Mouse (Mus musculus): Measurements from ENCODE around the gene Comt. TPM values are rescaled to one million over a fixed set of nuclear protein-coding genes. Genes with fewer than 3 reads are reported as not detected.

The Comt gene
- polyA plus RNA-seq, 1 experiment from 2014 or later: 60.8 TPM

DNA sequence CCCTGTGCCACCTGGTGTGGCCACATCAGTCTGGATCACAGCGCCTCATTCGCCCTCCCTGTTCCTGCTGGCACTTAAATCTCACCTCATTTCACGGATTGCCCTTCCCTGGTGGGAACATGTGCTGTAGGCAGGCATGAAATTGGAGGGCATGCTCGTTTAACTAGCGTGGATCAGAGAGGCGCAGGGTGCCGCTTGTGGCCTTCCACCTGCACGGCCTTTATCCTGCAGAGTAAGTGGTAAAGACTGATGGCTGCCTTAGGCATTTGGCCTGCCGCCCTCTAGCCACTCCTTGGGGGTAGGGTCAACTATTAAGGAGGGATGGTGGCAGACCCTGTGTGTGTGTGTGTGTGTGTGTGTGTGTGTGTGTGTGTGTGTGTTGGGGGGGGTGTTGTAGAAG, 35.4 kb upstream of the Comt start:
- 43% methylated on average over 9 of the region's 9 CpGs for WGBS
- ATAC-seq (ENCODE audit: insufficient read depth, low FRiP score, low TSS enrichment) (no peak), DNase-seq (ENCODE audit: low spot score) (no peak)
- Histone ChIP-seq H3K9me3 (ENCODE audit: control insufficient read depth, low read length) (no peaks in the 10 kb centered on the region), H3K4me3 (ENCODE audit: low read depth, low read length) (no peak overlapping the region), H3K4me2 (ENCODE audit: low read depth) (no peak overlapping the region), H3K27me3 (ENCODE audit: control insufficient read depth, insufficient read depth, low read length) (no peaks in the 10 kb centered on the region), H3K9ac (ENCODE audit: low read length) (no peak overlapping the region), H3K36me3 (ENCODE audit: control insufficient read depth, insufficient read depth, low read length) (no peaks in the 10 kb centered on the region), H3K4me1 (ENCODE audit: control insufficient read depth, insufficient read depth, low read length) (peaks cover 12% of the 10 kb centered on the region), H3K27ac (ENCODE audit: low read depth, low read length) (no peak overlapping the region)

GRCm38 (mm10) chr16:18460826-18461225, 34.2 kb upstream of the Comt start:
- no peak for ATAC-seq (ENCODE audit: insufficient read depth, low FRiP score, low TSS enrichment)
- WGBS: 91% methylated on average over 3 of the region's 3 CpGs
- H3K9me3 ChIP-seq (ENCODE audit: control insufficient read depth, low read length): no peaks in the 10 kb centered on the region
- no peak overlapping the region for H3K27ac ChIP-seq (ENCODE audit: low read depth, low read length)
- H3K4me2 ChIP-seq (ENCODE audit: low read depth): no peak overlapping the region
- no peaks in the 10 kb centered on the region for H3K27me3 ChIP-seq (ENCODE audit: control insufficient read depth, insufficient read depth, low read length)
- no peak for DNase-seq (ENCODE audit: low spot score)
- peaks cover 12% of the 10 kb centered on the region for H3K4me1 ChIP-seq (ENCODE audit: control insufficient read depth, insufficient read depth, low read length)
- H3K4me3 ChIP-seq (ENCODE audit: low read depth, low read length): no peak overlapping the region
- H3K9ac ChIP-seq (ENCODE audit: low read length): no peak overlapping the region
- no peaks in the 10 kb centered on the region for H3K36me3 ChIP-seq (ENCODE audit: control insufficient read depth, insufficient read depth, low read length)

- H3K9me3 ChIP-seq (ENCODE audit: control insufficient read depth, low read length): no peaks in the 10 kb centered on the region
- H3K4me1 ChIP-seq (ENCODE audit: control insufficient read depth, insufficient read depth, low read length): peaks cover 12% of the 10 kb centered on the region
- DNase-seq (ENCODE audit: low spot score) (peak; percentile 49), ATAC-seq (ENCODE audit: insufficient read depth, low FRiP score, low TSS enrichment) (peak; percentile 84)
- no peaks in the 10 kb centered on the region for H3K27me3 ChIP-seq (ENCODE audit: control insufficient read depth, insufficient read depth, low read length)
- peak overlapping the region; percentile 39 for H3K9ac ChIP-seq (ENCODE audit: low read length)
- peak overlapping the region; percentile 24; the same call in 1 of the 2 replicates for H3K4me2 ChIP-seq (ENCODE audit: low read depth)
- no peak overlapping the region for H3K27ac ChIP-seq (ENCODE audit: low read depth, low read length)
- H3K4me3 ChIP-seq (ENCODE audit: low read depth, low read length): no peak overlapping the region
- H3K36me3 ChIP-seq (ENCODE audit: control insufficient read depth, insufficient read depth, low read length): no peaks in the 10 kb centered on the region
- 5% methylated on average over 11 of the region's 11 CpGs for WGBS
Observed at GRCm38 (mm10) chr16:18459955-18460370, 33.3 kb upstream of the Comt start.

GRCm38 (mm10) chr16:18459335-18459954, 32.8 kb upstream of the Comt start:
- Histone ChIP-seq H3K27me3 (ENCODE audit: control insufficient read depth, insufficient read depth, low read length) (no peaks in the 10 kb centered on the region), H3K4me2 (ENCODE audit: low read depth) (peak overlapping the region; percentile 24; the same call in 1 of the 2 replicates), H3K9me3 (ENCODE audit: control insufficient read depth, low read length) (no peaks in the 10 kb centered on the region), H3K27ac (ENCODE audit: low read depth, low read length) (no peak overlapping the region), H3K9ac (ENCODE audit: low read length) (peak overlapping the region; percentile 39), H3K4me1 (ENCODE audit: control insufficient read depth, insufficient read depth, low read length) (peaks cover 12% of the 10 kb centered on the region), H3K4me3 (ENCODE audit: low read depth, low read length) (no peak overlapping the region), H3K36me3 (ENCODE audit: control insufficient read depth, insufficient read depth, low read length) (no peaks in the 10 kb centered on the region)
- ATAC-seq (ENCODE audit: insufficient read depth, low FRiP score, low TSS enrichment) (no peak), DNase-seq (ENCODE audit: low spot score) (peak; percentile 34)
- WGBS: 11% methylated on average over 12 of the region's 12 CpGs

- Histone ChIP-seq H3K27ac (ENCODE audit: low read depth, low read length) (no peak overlapping the region), H3K4me3 (ENCODE audit: low read depth, low read length) (no peak overlapping the region), H3K36me3 (ENCODE audit: control insufficient read depth, insufficient read depth, low read length) (no peaks in the 10 kb centered on the region), H3K27me3 (ENCODE audit: control insufficient read depth, insufficient read depth, low read length) (no peaks in the 10 kb centered on the region), H3K9me3 (ENCODE audit: control insufficient read depth, low read length) (no peaks in the 10 kb centered on the region), H3K4me1 (ENCODE audit: control insufficient read depth, insufficient read depth, low read length) (peaks cover 12% of the 10 kb centered on the region), H3K9ac (ENCODE audit: low read length) (no peak overlapping the region), H3K4me2 (ENCODE audit: low read depth) (no peak overlapping the region)
- no peak for ATAC-seq (ENCODE audit: insufficient read depth, low FRiP score, low TSS enrichment)
- DNase-seq (ENCODE audit: low spot score): no peak
Observed at GRCm38 (mm10) chr16:18458661-18459060, 32.0 kb upstream of the Comt start.

GRCm38 (mm10) chr16:18455407-18455806, 28.8 kb upstream of the Comt start:
- no peak for ATAC-seq (ENCODE audit: insufficient read depth, low FRiP score, low TSS enrichment)
- Histone ChIP-seq H3K4me1 (ENCODE audit: control insufficient read depth, insufficient read depth, low read length) (peaks cover 12% of the 10 kb centered on the region), H3K27me3 (ENCODE audit: control insufficient read depth, insufficient read depth, low read length) (no peaks in the 10 kb centered on the region), H3K9me3 (ENCODE audit: control insufficient read depth, low read length) (no peaks in the 10 kb centered on the region), H3K36me3 (ENCODE audit: control insufficient read depth, insufficient read depth, low read length) (no peaks in the 10 kb centered on the region), H3K4me3 (ENCODE audit: low read depth, low read length) (no peak overlapping the region), H3K9ac (ENCODE audit: low read length) (no peak overlapping the region), H3K27ac (ENCODE audit: low read depth, low read length) (no peak overlapping the region), H3K4me2 (ENCODE audit: low read depth) (no peak overlapping the region)
- WGBS: 87% methylated on average over 6 of the region's 6 CpGs
- DNase-seq (ENCODE audit: low spot score): no peak

DNA sequence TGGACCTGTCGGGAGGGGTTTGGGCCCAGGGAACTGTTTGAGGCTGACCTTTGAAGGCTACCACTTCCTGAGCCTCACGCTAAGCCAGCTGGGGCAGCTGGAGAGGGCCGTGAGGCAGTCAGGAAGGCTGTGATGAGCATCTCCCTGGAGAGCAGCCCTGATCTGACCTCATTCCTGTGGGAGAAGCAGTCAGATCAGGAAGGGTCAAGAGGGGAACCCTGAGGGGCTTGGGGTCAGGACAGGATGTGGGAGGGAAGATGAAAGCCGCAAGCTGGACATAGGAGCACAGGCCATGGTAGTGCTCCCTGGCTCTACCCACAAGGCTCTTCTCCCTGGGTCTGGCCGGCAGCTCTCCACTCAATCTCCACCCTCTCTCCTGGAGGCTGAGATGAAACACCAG, 27.2 kb upstream of the Comt start:
- H3K4me2 ChIP-seq (ENCODE audit: low read depth): no peak overlapping the region
- no peak overlapping the region for H3K9ac ChIP-seq (ENCODE audit: low read length)
- DNase-seq (ENCODE audit: low spot score) (no peak), ATAC-seq (ENCODE audit: insufficient read depth, low FRiP score, low TSS enrichment) (no peak)
- H3K27me3 ChIP-seq (ENCODE audit: control insufficient read depth, insufficient read depth, low read length): no peaks in the 10 kb centered on the region
- no peaks in the 10 kb centered on the region for H3K9me3 ChIP-seq (ENCODE audit: control insufficient read depth, low read length)
- no peak overlapping the region for H3K4me3 ChIP-seq (ENCODE audit: low read depth, low read length)
- no peak overlapping the region for H3K27ac ChIP-seq (ENCODE audit: low read depth, low read length)
- no peaks in the 10 kb centered on the region for H3K36me3 ChIP-seq (ENCODE audit: control insufficient read depth, insufficient read depth, low read length)
- H3K4me1 ChIP-seq (ENCODE audit: control insufficient read depth, insufficient read depth, low read length): 0 out of 2 replicates have a peak, but pooled peaks cover 1% of the 10 kb centered on the region
- WGBS: 45% methylated on average over 5 of the region's 5 CpGs

DNA sequence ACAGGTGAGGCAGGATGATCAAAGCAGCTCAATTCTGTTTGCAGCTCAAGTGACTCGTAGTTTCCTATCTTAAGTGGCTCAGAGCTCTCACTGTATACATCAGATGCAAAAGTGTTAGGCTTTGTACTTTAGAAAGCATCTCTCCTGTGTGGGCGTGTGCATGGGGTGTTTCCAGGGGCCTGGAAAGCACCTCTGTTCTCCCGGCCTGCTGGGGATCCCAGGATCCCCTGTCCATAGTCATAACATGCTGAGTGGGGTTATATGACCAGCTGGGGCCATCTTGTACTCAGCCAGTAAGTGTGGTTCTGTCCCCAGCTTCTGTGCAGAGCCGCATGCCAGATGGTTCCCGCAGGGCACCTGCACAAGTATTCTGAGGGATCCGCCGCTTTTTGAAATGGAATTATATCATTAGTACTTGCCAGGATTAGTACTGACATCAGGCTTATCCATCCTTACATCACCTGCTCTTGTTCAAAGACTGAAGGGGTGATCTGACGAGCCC, 25.8 kb upstream of the Comt start:
- H3K4me3 ChIP-seq (ENCODE audit: low read depth, low read length): no peak overlapping the region
- WGBS: 80% methylated on average over 8 of the region's 8 CpGs
- DNase-seq (ENCODE audit: low spot score): no peak
- H3K27me3 ChIP-seq (ENCODE audit: control insufficient read depth, insufficient read depth, low read length): no peaks in the 10 kb centered on the region
- no peaks in the 10 kb centered on the region for H3K4me1 ChIP-seq (ENCODE audit: control insufficient read depth, insufficient read depth, low read length)
- H3K36me3 ChIP-seq (ENCODE audit: control insufficient read depth, insufficient read depth, low read length): no peaks in the 10 kb centered on the region
- H3K9me3 ChIP-seq (ENCODE audit: control insufficient read depth, low read length): no peaks in the 10 kb centered on the region
- no peak overlapping the region for H3K27ac ChIP-seq (ENCODE audit: low read depth, low read length)
- no peak overlapping the region for H3K4me2 ChIP-seq (ENCODE audit: low read depth)
- H3K9ac ChIP-seq (ENCODE audit: low read length): no peak overlapping the region
- no peak for ATAC-seq (ENCODE audit: insufficient read depth, low FRiP score, low TSS enrichment)

DNA sequence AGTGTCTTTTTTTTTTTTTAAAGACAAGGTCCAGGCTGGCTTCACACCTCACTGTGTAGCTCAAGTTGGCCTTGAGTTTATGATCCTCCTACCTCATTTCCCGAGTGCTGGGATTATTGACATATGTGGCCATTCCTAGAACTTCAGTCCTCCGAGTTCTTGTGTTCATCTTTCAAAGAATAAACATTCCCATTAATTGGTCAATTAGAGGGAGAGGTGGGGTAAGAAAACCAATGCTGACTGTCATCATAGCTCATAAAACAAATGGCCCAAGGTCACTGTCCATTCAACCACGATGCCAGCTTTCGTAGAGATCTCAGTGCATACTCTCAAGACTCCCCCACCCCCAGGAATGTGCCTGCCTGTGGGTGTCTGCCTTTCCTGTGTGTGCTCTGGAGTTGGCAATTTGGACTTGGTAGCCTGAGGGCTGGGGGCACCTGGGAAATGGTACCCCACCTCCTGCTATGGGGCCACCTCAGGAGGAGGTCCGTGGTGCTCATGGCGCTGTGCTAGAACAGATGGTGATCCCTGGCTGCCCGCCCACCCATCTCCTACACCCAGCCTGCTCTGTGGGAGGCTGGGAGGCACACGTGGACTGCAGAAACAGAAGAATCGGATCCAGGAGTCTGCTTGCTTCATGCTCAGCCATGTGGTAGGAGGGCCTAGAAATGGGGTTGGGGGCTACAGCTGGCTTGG, 25.0 kb upstream of the Comt start:
- Histone ChIP-seq H3K9me3 (ENCODE audit: control insufficient read depth, low read length) (no peaks in the 10 kb centered on the region), H3K4me3 (ENCODE audit: low read depth, low read length) (no peak overlapping the region), H3K36me3 (ENCODE audit: control insufficient read depth, insufficient read depth, low read length) (no peaks in the 10 kb centered on the region), H3K27ac (ENCODE audit: low read depth, low read length) (no peak overlapping the region), H3K4me2 (ENCODE audit: low read depth) (no peak overlapping the region), H3K4me1 (ENCODE audit: control insufficient read depth, insufficient read depth, low read length) (no peaks in the 10 kb centered on the region), H3K9ac (ENCODE audit: low read length) (no peak overlapping the region), H3K27me3 (ENCODE audit: control insufficient read depth, insufficient read depth, low read length) (no peaks in the 10 kb centered on the region)
- 67% methylated on average over 9 of the region's 9 CpGs for WGBS
- ATAC-seq (ENCODE audit: insufficient read depth, low FRiP score, low TSS enrichment) (no peak), DNase-seq (ENCODE audit: low spot score) (no peak)
